ENCODE assay signal across 8 mouse cellular contexts in the genomic region with DNA sequence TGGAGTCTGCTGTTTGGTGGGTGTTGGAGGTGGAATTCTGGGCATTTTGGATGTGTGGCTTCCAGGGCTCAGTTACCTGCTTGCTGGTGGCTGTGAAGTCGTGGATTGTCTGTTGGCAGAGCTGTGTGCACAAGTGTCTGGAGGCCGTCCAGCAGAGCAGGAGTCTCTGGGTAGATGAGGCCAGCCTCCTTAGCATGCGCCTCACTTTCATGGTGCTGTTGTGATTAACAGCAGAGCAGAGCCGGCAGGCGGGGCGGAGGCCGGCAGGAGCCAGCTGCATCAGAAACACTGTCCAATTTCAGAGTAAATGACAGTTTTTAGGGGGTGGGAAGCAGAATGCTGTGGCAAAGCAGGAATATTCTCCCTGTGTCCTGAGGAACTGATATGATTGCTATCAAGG. TPM values are rescaled to one million over a fixed set of nuclear protein-coding genes. Genes with fewer than 3 reads are reported as not detected.
DNase-seq lines count a peak whose midpoint lies in the region; ATAC-seq lines count a peak whose summit lies in the region.

No protein-coding gene starts in this region.

- no peak overlapping the region; the same call in 1 of the 2 replicates for H3K4me2 ChIP-seq in midbrain, embryonic 13.5 days (replicated peaks)

- no peaks in the 10 kb centered on the region; the same call in 1 of the 2 replicates for H3K36me3 ChIP-seq in midbrain, embryonic 13.5 days

- DNase-seq in frontal cortex, postnatal 14 days (ENCODE audit: low spot score in 2 of 2), result no peak
- peak; percentile 65 for DNase-seq in adrenal gland, postnatal 10 days
- DNase-seq in frontal cortex, postnatal 36 days (ENCODE audit: low spot score in 2 of 2), result peak; percentile 58 to 72
- peak; percentile 59 for DNase-seq in layer of hippocampus, adult 11-12 months (ENCODE audit: low spot score)
- DNase-seq in thymus, postnatal 14 days, result no peak
- DNase-seq in spleen, adult 12 weeks (ENCODE audit: low spot score), result no peak

- H3K27me3 ChIP-seq in midbrain, embryonic 13.5 days, result no peaks in the 10 kb centered on the region

- peak; percentile 69 for ATAC-seq in frontal cortex, adult (ENCODE audit: low TSS enrichment)
- no peak for ATAC-seq in midbrain, embryonic 13.5 days

- peak overlapping the region; percentile 72 for H3K27ac ChIP-seq in midbrain, embryonic 13.5 days

- peak overlapping the region; percentile 37; the same call in 1 of the 2 replicates for H3K9ac ChIP-seq in midbrain, embryonic 13.5 days (replicated peaks)

- peaks cover 99% of the 10 kb centered on the region for H3K4me1 ChIP-seq in midbrain, embryonic 13.5 days (replicated peaks)

- no peak overlapping the region for H3K4me3 ChIP-seq in midbrain, embryonic 13.5 days (replicated peaks)

- H3K9me3 ChIP-seq in midbrain, embryonic 13.5 days, result no peaks in the 10 kb centered on the region

- 34% methylated on average over 7 of the region's 7 CpGs for WGBS in midbrain, embryonic 13.5 days

RNA-seq across cellular contexts. Expression of gene Mrpl37, which starts 47.6 kb away (rescaled TPM):
- 100 to 1,000 TPM in 1 of 2 experiments, 10 to 100 TPM in 1; 99.3 to 119 TPM for total RNA-seq in adrenal gland, postnatal 10 days (2021)
- polyA plus RNA-seq in midbrain, embryonic 13.5 days (2015; fragmentation: Nextera tagmentation; extraction: Ambion mirVana), result 72.8 and 84.9 TPM in 2 replicates

RNA-seq across cellular contexts. Expression of gene Cyb5rl, which starts 47.8 kb away (rescaled TPM):
- 10 to 100 TPM; 14.8 to 20.1 TPM for total RNA-seq in adrenal gland, postnatal 10 days (2021)
- polyA plus RNA-seq in midbrain, embryonic 13.5 days (2015; fragmentation: Nextera tagmentation; extraction: Ambion mirVana), result 3.5 and 4.2 TPM in 2 replicates

Comparison
In these comparisons a context has a peak if more than half of its experiments do, and no peak if none do; other contexts are left out.
1. DNase-seq: peak in adrenal gland, postnatal 10 days (single experiment), frontal cortex, postnatal 36 days (2 of 2) and layer of hippocampus, adult 11-12 months (single experiment); none in frontal cortex, postnatal 14 days (0 of 2), thymus, postnatal 14 days (single experiment) and spleen, adult 12 weeks (single experiment).